Comparison of ENCODE assay signal across 11 mouse cellular contexts in the genomic region with DNA sequence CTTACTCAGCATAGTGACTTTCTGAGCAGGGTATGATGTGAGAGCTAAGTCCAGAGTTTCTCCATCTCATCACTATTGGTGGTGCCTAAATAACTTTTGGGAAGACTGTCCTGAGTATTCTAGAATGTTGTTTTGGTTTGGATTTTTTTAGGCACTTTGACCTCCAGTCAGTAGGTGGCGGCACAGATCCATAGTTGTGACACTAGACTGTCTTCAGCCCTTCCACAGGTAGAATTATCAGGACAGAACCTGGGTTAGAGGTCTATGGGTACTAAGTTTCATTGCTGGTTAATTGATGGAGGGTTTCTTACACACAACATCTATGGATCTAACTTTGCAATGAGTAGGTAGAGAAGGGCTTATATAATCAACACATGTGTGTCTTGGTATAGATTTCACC. TPM values are rescaled to one million over a fixed set of nuclear protein-coding genes. Genes with fewer than 3 reads are reported as not detected.
DNase-seq lines count a peak whose midpoint lies in the region; ATAC-seq and TF ChIP-seq lines count a peak whose summit lies in the region.
"Had no signal": no experiment of that assay in that cellular context is flagged by ENCODE, and none has a peak within 500 bp of the region (broad histone marks: within the 10 kb centered on the region; RNA-seq: fewer than 3 reads in every experiment).

No protein-coding gene starts in this region.

- H3K27me3 ChIP-seq in heart, embryonic 12.5 days (replicated peaks): no peaks in the 10 kb centered on the region
- H3K27me3 ChIP-seq in Patski: peaks cover 14% of the 10 kb centered on the region
- H3K27me3 ChIP-seq: forebrain, embryonic 13.5 days; stomach, embryonic 15.5 days had no signal

- H3K9ac ChIP-seq in heart, embryonic 12.5 days: no peak overlapping the region
- H3K9ac ChIP-seq: forebrain, embryonic 13.5 days; stomach, embryonic 15.5 days had no signal

- 42% methylated on average over 1 of the region's 1 CpGs for WGBS in heart, embryonic 12.5 days

- peak; percentile 60 for TF ChIP-seq CTCF in Patski (IDR thresholded peaks at IDR 0.05)

- in situ Hi-C loops in Patski (cut with MboI; ENCODE audit: low pct_unique_long_range_greater_than_20kb): loop anchor here (5.0 kb wide), 2 partner anchors 549 to 599 kb away; no protein-coding TSS in a partner anchor

- H3K36me3 ChIP-seq in heart, embryonic 12.5 days: no peaks in the 10 kb centered on the region
- H3K36me3 ChIP-seq: stomach, embryonic 15.5 days had no signal

- no peak overlapping the region for H3K27ac ChIP-seq in heart, embryonic 12.5 days (ENCODE audit: poor library complexity, severe bottlenecking)
- H3K27ac ChIP-seq: forebrain, embryonic 13.5 days; stomach, embryonic 15.5 days had no signal

- peak; percentile 36 for DNase-seq in heart, postnatal 4 days
- DNase-seq in lung, postnatal 36 days: peak; percentile 11
- no peak for DNase-seq in lung, postnatal 4 days
- DNase-seq in Patski (ENCODE audit: low read depth, low spot score): no peak
- peak; percentile 19 for DNase-seq in fibroblast of lung, adult 2 months (ENCODE audit: low read depth)
- DNase-seq in right cerebral cortex, postnatal 25 days: no peak
- no peak for DNase-seq in spleen, postnatal 4 days (ENCODE audit: low spot score in 2 of 2)

- no peaks in the 10 kb centered on the region for H3K9me3 ChIP-seq in heart, embryonic 12.5 days (replicated peaks)
- H3K9me3 ChIP-seq: forebrain, embryonic 13.5 days; stomach, embryonic 15.5 days had no signal

- H3K4me1 ChIP-seq in heart, embryonic 12.5 days (replicated peaks): no peaks in the 10 kb centered on the region
- H3K4me1 ChIP-seq: forebrain, embryonic 13.5 days; stomach, embryonic 15.5 days had no signal

- H3K4me2 ChIP-seq in heart, embryonic 12.5 days: no peak overlapping the region
- H3K4me2 ChIP-seq: forebrain, embryonic 13.5 days; stomach, embryonic 15.5 days had no signal

- ATAC-seq in heart, embryonic 12.5 days (ENCODE audit: insufficient number of reproducible peaks, low FRiP score): no peak
- no peak for ATAC-seq in Patski
- ATAC-seq: activated CD4-positive, CD25-positive, alpha-beta regulatory T cell, adult 4 months; forebrain, embryonic 13.5 days had no signal

- CTCF ChIA-PET in Patski (lab: Charles Lee): interaction anchor here (1.0 to 1.4 kb wide), 3 partner anchors 18 to 552 kb away, joined by 3 to 4 read pairs (median 4); no protein-coding TSS in a partner anchor

- POLR2A ChIA-PET in Patski (lab: Charles Lee): interaction anchor here (0.7 kb wide), 1 partner anchor 8 kb away, joined by 5 read pairs; no protein-coding TSS in a partner anchor

- H3K4me3 ChIP-seq in heart, embryonic 12.5 days: no peak overlapping the region
- H3K4me3 ChIP-seq: forebrain, embryonic 13.5 days; stomach, embryonic 15.5 days had no signal

RNA-seq across cellular contexts. Expression of a gene that starts 20.6 kb away (rescaled TPM):
- 10 to 100 TPM; 34.9 to 41.4 TPM for total RNA-seq in heart, postnatal 4 days (2021)
- 28.0 and 28.7 TPM in 2 replicates for polyA plus RNA-seq in heart, embryonic 12.5 days (2016; fragmentation: Nextera tagmentation; extraction: Ambion mirVana)
- 34.8 TPM for polyA plus RNA-seq in Patski (2021)

Comparison
In these comparisons a context has a peak if more than half of its experiments do, and no peak if none do; other contexts are left out.
1. DNase-seq: peak in heart, postnatal 4 days (single experiment), lung, postnatal 36 days (single experiment) and fibroblast of lung, adult 2 months (single experiment); none in lung, postnatal 4 days (0 of 2), Patski (single experiment), right cerebral cortex, postnatal 25 days (single experiment) and spleen, postnatal 4 days (0 of 2).